Mouse (Mus musculus) spleen, adult 2 months (tissue): ENCODE data around the gene Hic1.

Experiments
- CTCF ChIP-seq: fragments of 200-500 bp; IDR thresholded peaks from 2 replicates; pipeline ENCODE4 v1.5.1; 2011; ENCODE audit warnings: mild to moderate bottlenecking, inconsistent platforms; ENCODE audit not compliant: insufficient read depth, insufficient read length, insufficient replicate concordance; ENCODE audit errors: extremely low read depth
- POLR2A ChIP-seq: fragments of 200-500 bp; IDR thresholded peaks from 2 replicates; pipeline ENCODE4 v1.6.1; 2011; ENCODE audit warnings: low read depth, low read length, inconsistent platforms

- TF ChIP-seq CTCF, result no peak
- TF ChIP-seq POLR2A, result no peak
Observed at GRCm38 (mm10) chr11:75197956-75198355, 28.6 kb upstream of the Hic1 start.
